Mouse (Mus musculus) frontal cortex, postnatal 10 days (tissue): ENCODE data around the gene Entpd7.

ENCODE experiments used
- DNase-seq, 2 experiments: peaks; one replicate each; pipeline ENCODE4 v3.0.0; 2022; ENCODE audit warnings: low spot score in 2 of 2, mixed read lengths in 1 of 2

Gene Entpd7

DNA sequence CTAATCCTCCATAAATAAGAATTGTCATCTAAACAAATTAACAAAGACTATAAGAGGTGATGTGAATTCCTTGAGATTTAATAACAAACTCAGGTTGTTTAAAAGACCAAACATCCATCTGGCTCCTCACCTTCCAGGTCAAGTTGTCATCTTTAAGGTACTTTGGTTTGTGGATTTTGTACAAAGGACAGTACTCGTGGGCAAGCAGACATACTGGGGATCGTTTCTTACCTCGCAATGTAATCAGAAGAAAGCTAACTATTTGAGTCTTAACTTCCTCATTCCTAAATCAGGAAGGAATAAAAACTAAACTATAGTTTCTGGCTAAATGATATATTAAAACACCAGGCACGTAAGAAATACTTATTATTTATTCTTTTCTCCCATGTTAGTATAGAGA is 81.1 kb downstream of the Entpd7 start:
- no peak for DNase-seq

GRCm38 (mm10) chr19:43771499-43771969 is 82.1 kb downstream of the Entpd7 start:
- DNase-seq: no peak

DNA sequence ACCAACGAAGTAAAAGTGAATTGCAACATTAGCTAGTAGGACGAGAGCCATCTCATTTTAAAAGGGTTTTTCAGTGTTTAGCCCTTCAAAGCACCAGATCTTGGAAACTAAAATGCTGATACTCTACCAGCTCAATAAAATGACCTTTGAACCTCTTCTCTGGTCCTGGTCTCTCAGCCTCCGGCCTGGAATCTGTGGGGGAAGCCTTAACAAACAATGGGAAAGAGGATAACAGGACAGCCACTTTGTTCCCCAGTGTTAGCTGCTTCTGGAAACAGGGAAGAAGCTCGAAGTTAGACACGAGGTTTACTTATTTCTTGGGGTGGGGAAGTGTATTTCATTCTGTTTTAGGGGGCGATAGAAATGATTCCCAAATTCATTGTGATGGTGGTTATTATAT is 82.8 kb downstream of the Entpd7 start:
- DNase-seq: no peak

DNA sequence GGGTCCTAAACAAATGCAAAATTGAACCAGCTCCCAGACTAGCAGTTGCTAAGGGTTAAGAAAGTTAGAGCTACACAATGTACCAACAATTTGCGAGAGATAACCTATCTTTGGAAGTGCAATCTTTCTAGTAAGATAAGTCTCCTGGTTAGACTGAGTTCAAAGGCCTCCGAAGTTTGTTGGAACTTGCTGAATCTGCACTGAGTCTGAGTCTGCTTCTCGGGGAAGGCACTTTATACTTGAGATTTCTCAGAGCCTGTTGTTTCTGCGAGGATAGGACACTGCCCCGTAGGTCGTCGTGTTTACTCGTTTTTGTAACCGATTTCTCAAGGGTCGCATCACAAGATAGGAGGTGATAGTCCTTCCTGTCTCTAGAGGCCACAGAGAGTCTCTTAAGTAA is 86.0 kb downstream of the Entpd7 start:
- no peak for DNase-seq

GRCm38 (mm10) chr19:43776561-43776960 is 87.1 kb downstream of the Entpd7 start:
- DNase-seq: no peak

GRCm38 (mm10) chr19:43777308-43777707 is 87.8 kb downstream of the Entpd7 start:
- no peak for DNase-seq

- DNase-seq: no peak
Observed at GRCm38 (mm10) chr19:43780391-43780790, 90.9 kb downstream of the Entpd7 start.

- no peak for DNase-seq
Observed at GRCm38 (mm10) chr19:43781980-43782379, 92.5 kb downstream of the Entpd7 start, which contains the start of gene Abcc2. Abcc2 (plus strand) TSS chr19:43782192.
